Mouse (Mus musculus) frontal cortex, postnatal 36 days (tissue): ENCODE data around the gene Bcap29.
A peak's percentile ranks its signal among the peaks of the same experiment; 100 is the strongest.
"Not testable (repeated sequence)": the region's sequence is repeated elsewhere in the genome, so short reads cannot be mapped to it uniquely, and the experiment has no call there.

ENCODE experiments used
- DNase-seq, 2 experiments: peaks; one replicate each; pipeline ENCODE4 v3.0.0; 2022; ENCODE audit warnings: low spot score in 2 of 2

Bcap29 gene

GRCm38 (mm10) chr12:31578691-31579476 lies 55.6 kb downstream of the Bcap29 start:
- DNase-seq = peak; percentile 19 to 73

- DNase-seq = no peak
These were observed 60.0 kb downstream of the Bcap29 start for GRCm38 (mm10) chr12:31574506-31574905.

- DNase-seq = no peak
These were observed 64.7 kb downstream of the Bcap29 start for GRCm38 (mm10) chr12:31569784-31570183.

GRCm38 (mm10) chr12:31568661-31569060 lies 65.8 kb downstream of the Bcap29 start:
- no peak for DNase-seq

GRCm38 (mm10) chr12:31567535-31567934 lies 66.9 kb downstream of the Bcap29 start:
- DNase-seq = not testable (repeated sequence)

GRCm38 (mm10) chr12:31560712-31561111 lies 73.7 kb downstream of the Bcap29 start:
- DNase-seq = no peak

GRCm38 (mm10) chr12:31560002-31560401 lies 74.5 kb downstream of the Bcap29 start:
- no peak for DNase-seq

GRCm38 (mm10) chr12:31554371-31554770 lies 80.1 kb downstream of the Bcap29 start:
- no peak for DNase-seq

GRCm38 (mm10) chr12:31551252-31551651 lies 83.2 kb downstream of the Bcap29 start:
- DNase-seq = no peak

- no peak for DNase-seq
These were observed 88.4 kb downstream of the Bcap29 start for GRCm38 (mm10) chr12:31546061-31546460.

GRCm38 (mm10) chr12:31545219-31545618 lies 89.2 kb downstream of the Bcap29 start:
- DNase-seq = no peak

GRCm38 (mm10) chr12:31541541-31541940 lies 92.9 kb downstream of the Bcap29 start:
- DNase-seq = peak in 1 of 2 experiments; percentile 30
